Mouse (Mus musculus): ENCODE measurements around the gene Nbl1. TPM values are rescaled to one million over a fixed set of nuclear protein-coding genes. Genes with fewer than 3 reads are reported as not detected.

Gene Nbl1
- total and polyA plus RNA-seq, 2 experiments from 2014 or later = 53.4 to 62.2 TPM

- ATAC-seq (ENCODE audit: low FRiP score) (no peak), DNase-seq (ENCODE audit: low spot score) (no peak)
- Histone ChIP-seq H3K9me3 (ENCODE audit: low read length) (no peaks in the 10 kb centered on the region), H3K9ac (replicated peaks; ENCODE audit: low read length, poor library complexity, severe bottlenecking) (no peak overlapping the region), H3K27ac (ENCODE audit: low read depth, low read length) (no peak overlapping the region), H3K4me3 (ENCODE audit: low read depth, low read length) (no peak overlapping the region), H3K4me2 (ENCODE audit: low read depth, low read length, poor library complexity, severe bottlenecking) (no peak overlapping the region), H3K27me3 (ENCODE audit: insufficient read depth, low read length) (no peaks in the 10 kb centered on the region), H3K4me1 (ENCODE audit: insufficient read depth, low read length) (no peaks in the 10 kb centered on the region), H3K36me3 (ENCODE audit: insufficient read depth, low read length) (no peaks in the 10 kb centered on the region)
- TF ChIP-seq CTCF (IDR thresholded peaks at IDR 0.05) = no peak
- WGBS = 63% methylated on average over 6 of the region's 6 CpGs
Measured at GRCm38 (mm10) chr4:139048518-139048917, 44.3 kb downstream of the Nbl1 start.

DNA sequence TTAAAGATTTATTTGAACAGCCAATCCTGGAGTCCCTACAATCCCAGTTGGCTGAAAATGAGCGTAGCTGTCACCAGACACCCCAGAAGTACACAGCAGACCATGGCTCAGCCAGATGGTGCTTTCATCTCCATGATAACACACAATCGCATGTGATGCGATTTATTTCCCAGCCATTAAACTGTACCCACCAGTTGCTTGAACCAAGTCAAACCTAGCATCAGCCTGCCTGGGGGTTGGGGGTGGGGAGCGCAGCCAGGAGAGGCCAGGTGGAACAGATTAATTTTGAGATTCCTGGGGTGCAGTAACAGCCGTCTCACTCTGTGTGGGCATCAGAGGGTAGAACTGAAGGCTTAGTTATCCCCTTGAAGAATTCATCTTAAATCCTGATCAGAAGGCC, 46.4 kb downstream of the Nbl1 start:
- H3K9me3 ChIP-seq (ENCODE audit: low read length) = no peaks in the 10 kb centered on the region
- H3K27me3 ChIP-seq (ENCODE audit: insufficient read depth, low read length) = no peaks in the 10 kb centered on the region
- H3K36me3 ChIP-seq (ENCODE audit: insufficient read depth, low read length) = no peaks in the 10 kb centered on the region
- no peak overlapping the region for H3K9ac ChIP-seq (replicated peaks; ENCODE audit: low read length, poor library complexity, severe bottlenecking)
- no peaks in the 10 kb centered on the region for H3K4me1 ChIP-seq (ENCODE audit: insufficient read depth, low read length)
- no peak overlapping the region for H3K4me2 ChIP-seq (ENCODE audit: low read depth, low read length, poor library complexity, severe bottlenecking)
- ATAC-seq (ENCODE audit: low FRiP score) (0 out of 2 replicates have a peak, but pooled peaks have one; percentile 34), DNase-seq (ENCODE audit: low spot score) (peak; percentile 78)
- H3K27ac ChIP-seq (ENCODE audit: low read depth, low read length) = no peak overlapping the region
- TF ChIP-seq CTCF (IDR thresholded peaks at IDR 0.05) = no peak
- H3K4me3 ChIP-seq (ENCODE audit: low read depth, low read length) = no peak overlapping the region
- 69% methylated on average over 5 of the region's 5 CpGs for WGBS

DNA sequence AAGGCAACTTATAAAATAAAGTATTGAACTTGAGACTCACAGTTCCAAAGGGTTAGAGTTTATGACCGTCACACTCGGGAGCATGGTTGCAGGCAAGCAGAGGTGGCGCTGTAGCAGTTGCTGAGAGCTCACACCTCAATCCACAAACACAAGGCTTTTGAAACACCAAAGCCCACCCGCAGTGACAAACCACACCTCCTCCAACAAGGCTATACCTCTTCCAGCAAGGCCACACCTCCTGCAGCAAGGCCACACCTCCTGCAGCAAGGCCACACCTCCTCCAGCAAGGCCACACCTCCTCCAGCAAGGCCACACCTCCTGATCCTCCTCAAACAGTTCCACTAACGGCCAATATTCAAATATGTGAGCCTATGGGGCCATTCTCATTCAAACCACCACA, 48.2 kb downstream of the Nbl1 start:
- Histone ChIP-seq H3K4me2 (ENCODE audit: low read depth, low read length, poor library complexity, severe bottlenecking) (no peak overlapping the region), H3K36me3 (ENCODE audit: insufficient read depth, low read length) (no peaks in the 10 kb centered on the region), H3K9ac (replicated peaks; ENCODE audit: low read length, poor library complexity, severe bottlenecking) (no peak overlapping the region), H3K4me3 (ENCODE audit: low read depth, low read length) (no peak overlapping the region), H3K27ac (ENCODE audit: low read depth, low read length) (no peak overlapping the region), H3K9me3 (ENCODE audit: low read length) (no peaks in the 10 kb centered on the region), H3K4me1 (ENCODE audit: insufficient read depth, low read length) (0 out of 2 replicates have a peak, but pooled peaks cover 3% of the 10 kb centered on the region), H3K27me3 (ENCODE audit: insufficient read depth, low read length) (no peaks in the 10 kb centered on the region)
- 95% methylated on average over 5 of the region's 5 CpGs for WGBS
- DNase-seq (ENCODE audit: low spot score) = no peak
- no peak for ATAC-seq (ENCODE audit: low FRiP score)
- no peak for TF ChIP-seq CTCF (IDR thresholded peaks at IDR 0.05)

DNA sequence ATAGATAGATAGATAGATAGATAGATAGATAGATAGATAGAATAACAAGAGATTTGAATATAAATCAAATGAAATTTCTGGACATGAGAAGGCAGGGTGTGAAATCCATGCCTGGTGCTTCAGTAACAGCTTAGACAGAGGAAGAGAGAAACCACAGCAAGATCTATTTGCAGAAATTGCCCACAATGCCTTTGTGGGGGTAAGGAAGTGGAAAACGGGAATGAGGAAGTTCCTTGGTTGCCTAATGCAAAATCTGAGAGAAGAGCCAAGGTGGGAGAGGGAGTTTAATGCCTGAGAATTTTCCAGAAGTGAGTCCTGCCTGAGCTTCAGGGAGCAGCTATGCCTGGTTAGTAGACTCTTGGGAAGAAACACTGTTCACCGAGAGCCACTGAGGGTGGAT, 49.2 kb downstream of the Nbl1 start:
- Histone ChIP-seq H3K27me3 (ENCODE audit: insufficient read depth, low read length) (no peaks in the 10 kb centered on the region), H3K4me1 (ENCODE audit: insufficient read depth, low read length) (peaks cover 7% of the 10 kb centered on the region; the same call in 1 of the 2 replicates), H3K9ac (replicated peaks; ENCODE audit: low read length, poor library complexity, severe bottlenecking) (no peak overlapping the region), H3K4me3 (ENCODE audit: low read depth, low read length) (no peak overlapping the region), H3K4me2 (ENCODE audit: low read depth, low read length, poor library complexity, severe bottlenecking) (no peak overlapping the region), H3K36me3 (ENCODE audit: insufficient read depth, low read length) (no peaks in the 10 kb centered on the region), H3K9me3 (ENCODE audit: low read length) (no peaks in the 10 kb centered on the region), H3K27ac (ENCODE audit: low read depth, low read length) (no peak overlapping the region)
- TF ChIP-seq CTCF (IDR thresholded peaks at IDR 0.05) = no peak
- WGBS = 90% methylated on average over 2 of the region's 2 CpGs
- DNase-seq (ENCODE audit: low spot score) = no peak
- ATAC-seq (ENCODE audit: low FRiP score) = no peak

DNA sequence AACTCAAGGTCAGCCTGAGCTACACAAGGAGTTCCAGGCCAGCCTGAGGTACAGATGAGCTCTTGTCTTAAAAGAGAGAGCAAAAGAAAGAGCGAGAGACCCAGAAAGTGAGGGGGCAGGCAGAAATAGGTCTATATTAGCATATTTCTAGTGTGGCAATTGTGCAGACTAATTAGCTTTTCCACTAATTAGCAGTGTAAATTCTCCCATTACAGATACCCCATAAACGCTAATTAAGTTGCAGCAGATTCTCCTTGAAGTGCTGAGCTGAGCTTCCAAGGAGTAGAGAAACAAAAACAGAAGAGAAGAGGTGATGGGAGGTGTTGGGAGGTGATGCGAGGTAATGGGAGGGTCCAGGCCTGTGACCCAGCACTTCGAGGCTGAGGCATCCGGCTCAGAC, 50.2 kb downstream of the Nbl1 start:
- no peak for TF ChIP-seq CTCF (IDR thresholded peaks at IDR 0.05)
- Histone ChIP-seq H3K9me3 (ENCODE audit: low read length) (no peaks in the 10 kb centered on the region), H3K27me3 (ENCODE audit: insufficient read depth, low read length) (no peaks in the 10 kb centered on the region), H3K9ac (replicated peaks; ENCODE audit: low read length, poor library complexity, severe bottlenecking) (no peak overlapping the region), H3K4me3 (ENCODE audit: low read depth, low read length) (no peak overlapping the region), H3K4me2 (ENCODE audit: low read depth, low read length, poor library complexity, severe bottlenecking) (no peak overlapping the region), H3K36me3 (ENCODE audit: insufficient read depth, low read length) (no peaks in the 10 kb centered on the region), H3K4me1 (ENCODE audit: insufficient read depth, low read length) (peaks cover 13% of the 10 kb centered on the region; the same call in 1 of the 2 replicates), H3K27ac (ENCODE audit: low read depth, low read length) (no peak overlapping the region)
- WGBS = 74% methylated on average over 5 of the region's 5 CpGs
- ATAC-seq (ENCODE audit: low FRiP score) (no peak), DNase-seq (ENCODE audit: low spot score) (no peak)

DNA sequence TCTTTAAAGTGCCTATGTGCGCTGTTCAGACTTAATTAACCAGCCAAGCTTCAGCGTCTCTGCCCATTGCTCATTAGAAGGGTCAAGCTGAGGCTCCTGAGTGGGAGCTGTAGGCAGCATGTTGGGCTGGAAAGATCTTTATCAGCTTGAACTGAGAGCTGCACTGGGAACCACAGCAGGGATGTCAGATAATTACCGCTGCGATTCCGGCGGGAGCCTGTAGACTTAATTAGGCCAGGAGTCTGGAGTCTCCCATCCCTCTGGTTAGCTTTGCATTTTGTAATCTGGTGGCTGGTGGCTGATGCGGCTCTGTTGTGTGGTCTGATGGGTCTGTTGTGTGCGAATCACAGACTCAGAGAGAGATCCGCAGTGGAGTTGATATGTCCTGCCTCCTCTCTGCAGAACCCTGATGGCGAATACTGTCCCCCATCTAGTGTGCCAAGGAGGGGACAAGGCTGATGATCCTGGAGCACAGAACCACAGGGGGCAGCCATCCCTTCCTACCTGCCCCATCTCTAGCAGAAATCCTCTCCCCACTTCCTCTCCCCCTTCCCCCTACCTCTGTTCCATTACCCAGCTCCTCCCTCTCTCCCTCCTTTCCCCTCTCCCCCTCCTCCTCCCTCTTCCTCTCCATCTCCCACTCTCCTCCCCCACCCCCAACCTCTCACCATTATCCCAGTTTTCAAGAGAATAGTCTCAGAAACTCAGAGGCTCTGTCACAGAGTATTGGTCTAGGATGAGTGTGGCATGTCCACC, 52.5 kb downstream of the Nbl1 start:
- Histone ChIP-seq H3K4me2 (ENCODE audit: low read depth, low read length, poor library complexity, severe bottlenecking) (0 out of 2 replicates have a peak overlapping the region, but pooled peaks have one; percentile 9), H3K9ac (replicated peaks; ENCODE audit: low read length, poor library complexity, severe bottlenecking) (no peak overlapping the region; the same call in 1 of the 2 replicates), H3K36me3 (ENCODE audit: insufficient read depth, low read length) (no peaks in the 10 kb centered on the region), H3K4me1 (ENCODE audit: insufficient read depth, low read length) (peaks cover 13% of the 10 kb centered on the region; the same call in 1 of the 2 replicates), H3K4me3 (ENCODE audit: low read depth, low read length) (no peak overlapping the region), H3K9me3 (ENCODE audit: low read length) (no peaks in the 10 kb centered on the region), H3K27ac (ENCODE audit: low read depth, low read length) (0 out of 2 replicates have a peak overlapping the region, but pooled peaks have one; percentile 12), H3K27me3 (ENCODE audit: insufficient read depth, low read length) (no peaks in the 10 kb centered on the region)
- ATAC-seq (ENCODE audit: low FRiP score) (no peak), DNase-seq (ENCODE audit: low spot score) (peak; percentile 66)
- WGBS = 6% methylated on average over 10 of the region's 10 CpGs
- TF ChIP-seq CTCF (IDR thresholded peaks at IDR 0.05) = no peak
